Mouse (Mus musculus) gastrocnemius, postnatal 14 days (tissue): Measurements from ENCODE around the gene Kcnj15. TPM values are rescaled to one million over a fixed set of nuclear protein-coding genes. Genes with fewer than 3 reads are reported as not detected.

Experiments used
- DNase-seq: peaks from one replicate; pipeline ENCODE4 v3.0.0; 2021; ENCODE audit warnings: mixed read lengths
- intact Hi-C: fragments of 180-260 bp; cut with DNase I; formaldehyde crosslinking; loops from one replicate; pipeline ENCODE4 v1.15.1; 2025; ENCODE audit warnings: low total_unique reads
- total RNA-seq, 2 experiments: library from RNA; stranded (reverse); gene quantifications; 2 replicates each; pipeline ENCODE4 v1.2.3; 2021

Gene Kcnj15
- total RNA-seq, 2 experiments from 2014 or later: 0.29 to 0.44 TPM

DNA sequence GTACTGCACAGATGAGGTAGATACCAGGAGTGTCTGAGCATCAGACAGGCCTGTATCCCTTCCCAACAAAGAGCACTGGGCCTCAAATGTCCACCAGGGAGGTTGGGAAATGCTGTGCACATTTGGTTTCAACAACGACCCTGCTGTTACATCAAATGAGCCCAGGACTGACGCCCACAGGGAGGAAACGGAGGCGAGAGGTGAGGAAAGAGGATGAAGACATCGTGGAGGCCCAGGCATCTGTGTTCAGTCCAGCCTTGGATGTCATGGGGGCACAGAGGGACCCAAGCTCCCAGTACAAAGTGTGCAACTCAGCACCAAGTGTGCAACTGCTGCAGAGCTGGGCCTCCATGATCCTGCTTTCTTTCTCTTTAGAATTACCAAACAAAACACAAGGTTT, 92.4 kb downstream of the Kcnj15 start:
- DNase-seq: no peak
- intact Hi-C loops: loop anchor here (10.0 kb wide), 2 partner anchors 555 to 615 kb away; no protein-coding TSS in a partner anchor
